Mouse (Mus musculus) ovary, postnatal 14 days (tissue): ENCODE results near the gene Pola1.

Experiments used
- DNase-seq: peaks from one replicate; pipeline ENCODE4 v3.0.0; 2022; ENCODE audit warnings: low spot score

Pola1 gene

DNA sequence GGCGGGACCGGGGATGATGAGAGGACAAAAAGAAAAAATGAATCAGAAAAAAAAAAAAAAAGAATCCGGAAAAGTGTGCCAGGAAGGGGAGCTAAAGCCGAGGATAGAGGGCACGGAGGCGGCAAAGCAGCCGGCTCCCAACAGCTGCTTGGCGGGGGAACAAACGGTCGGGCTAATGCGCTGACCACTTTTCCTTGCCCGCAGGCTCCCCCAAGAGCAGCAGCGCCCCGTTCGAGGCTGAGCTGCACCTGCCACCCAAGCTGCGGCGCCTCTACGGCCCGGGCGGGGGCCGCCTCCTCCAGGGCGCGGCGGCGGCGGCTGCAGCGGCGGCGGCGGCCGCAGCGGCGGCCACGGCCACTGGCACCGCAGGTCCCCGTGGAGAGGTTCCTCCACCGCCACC is 343.6 kb downstream of the Pola1 start:
- no peak for DNase-seq

DNA sequence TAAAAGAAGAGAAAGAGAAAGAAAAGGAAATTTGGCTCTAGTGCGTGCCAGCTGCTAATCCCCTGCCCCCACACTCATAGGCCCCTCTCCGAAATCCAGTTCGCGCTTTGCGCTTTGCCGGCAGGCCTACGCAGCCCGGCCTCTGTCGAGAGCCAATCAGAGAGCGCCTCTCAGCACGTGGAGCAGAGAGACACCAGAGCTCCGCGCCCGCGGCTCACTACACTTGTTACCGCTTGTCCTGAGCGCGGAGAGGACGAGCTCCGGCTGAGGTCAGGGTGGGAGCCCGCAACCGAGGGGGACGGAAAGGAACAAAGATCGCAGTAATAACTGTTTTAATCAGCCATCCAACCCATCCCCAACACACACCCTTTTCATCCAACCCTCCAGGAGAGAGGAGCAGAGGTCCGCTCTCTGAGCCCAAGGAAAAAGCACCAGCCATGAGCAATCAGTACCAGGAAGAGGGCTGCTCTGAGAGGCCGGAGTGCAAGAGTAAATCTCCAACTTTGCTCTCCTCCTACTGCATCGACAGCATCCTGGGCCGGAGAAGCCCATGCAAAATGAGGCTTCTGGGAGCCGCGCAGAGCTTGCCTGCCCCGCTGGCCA is 345.6 kb downstream of the Pola1 start, which contains the start of gene Arx:
TSS of gene Arx (plus strand) at position 155 of the 603 bp plus-strand sequence.
- DNase-seq: peak; percentile 36

DNA sequence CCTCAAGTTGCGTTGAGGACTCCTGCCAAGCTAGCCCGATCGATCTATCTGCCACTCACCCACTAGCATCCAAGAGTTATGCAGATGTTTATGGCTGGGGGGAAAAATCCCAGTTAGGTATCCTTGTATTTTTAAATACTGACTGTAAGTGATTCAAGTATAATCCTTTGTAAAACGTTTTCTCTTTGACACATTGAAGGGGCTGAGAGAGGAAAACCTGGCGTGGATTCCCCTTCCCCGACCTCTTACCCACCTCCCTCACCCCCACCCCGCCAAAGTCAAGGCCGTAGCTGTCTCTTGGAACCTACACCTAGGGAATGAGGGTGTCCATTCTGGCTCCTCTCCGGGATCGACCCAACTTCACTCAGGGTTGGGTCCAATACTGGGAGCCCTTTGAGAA is 346.9 kb downstream of the Pola1 start:
- DNase-seq: no peak

DNA sequence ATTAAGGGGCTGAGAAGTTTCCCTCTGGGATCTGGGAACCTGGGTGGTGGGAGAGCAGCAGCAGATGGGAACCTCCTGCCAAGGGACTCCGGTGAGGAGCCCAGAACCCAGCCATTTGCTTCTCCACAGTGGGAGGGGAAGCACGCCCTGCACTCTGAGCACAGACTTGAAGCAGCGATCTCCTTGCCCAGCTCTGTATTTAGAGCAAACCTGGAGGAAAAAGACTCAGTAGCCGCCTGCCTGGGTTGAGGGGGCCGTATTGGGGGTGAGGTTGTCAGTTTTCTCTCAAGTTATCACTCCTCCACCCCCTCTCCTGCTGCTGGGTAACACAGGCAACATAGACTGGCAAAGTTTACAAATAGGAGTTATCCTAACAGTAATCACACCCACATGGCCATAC is 350.2 kb downstream of the Pola1 start:
- no peak for DNase-seq

DNA sequence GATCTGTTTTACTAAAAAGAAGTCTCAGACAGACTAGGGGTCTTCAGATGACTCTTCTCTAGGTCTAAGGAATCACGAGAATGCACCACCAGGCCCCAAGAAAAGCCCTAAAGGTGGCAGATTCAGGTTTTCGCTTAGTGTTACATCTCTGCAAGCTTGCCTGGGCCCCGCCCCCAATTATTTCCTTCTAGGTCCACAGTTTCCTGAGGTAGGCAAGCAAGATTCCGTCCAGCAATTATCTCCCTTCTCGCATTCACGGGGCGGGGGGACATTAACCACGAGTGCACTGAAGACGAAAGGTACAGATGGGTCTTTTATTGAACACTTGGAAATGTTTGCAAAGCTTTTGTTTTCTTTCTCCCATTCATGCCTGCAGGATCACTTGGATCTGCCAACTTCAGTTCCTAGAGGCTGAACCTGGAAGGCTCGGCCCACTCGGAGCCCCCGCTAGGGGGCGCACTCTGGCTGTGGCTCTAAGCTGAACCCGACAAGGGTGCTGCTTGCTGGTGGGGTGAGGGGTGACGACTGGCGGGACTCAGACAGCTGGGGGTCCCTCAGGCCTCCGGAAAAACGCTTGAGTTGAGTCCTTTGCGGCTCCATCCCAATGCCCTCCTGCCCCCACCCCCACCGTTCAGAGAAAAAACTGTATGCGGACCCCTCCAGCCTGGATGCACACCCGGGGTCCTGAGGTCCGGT is 350.8 kb downstream of the Pola1 start:
- DNase-seq: peak; percentile 59

DNA sequence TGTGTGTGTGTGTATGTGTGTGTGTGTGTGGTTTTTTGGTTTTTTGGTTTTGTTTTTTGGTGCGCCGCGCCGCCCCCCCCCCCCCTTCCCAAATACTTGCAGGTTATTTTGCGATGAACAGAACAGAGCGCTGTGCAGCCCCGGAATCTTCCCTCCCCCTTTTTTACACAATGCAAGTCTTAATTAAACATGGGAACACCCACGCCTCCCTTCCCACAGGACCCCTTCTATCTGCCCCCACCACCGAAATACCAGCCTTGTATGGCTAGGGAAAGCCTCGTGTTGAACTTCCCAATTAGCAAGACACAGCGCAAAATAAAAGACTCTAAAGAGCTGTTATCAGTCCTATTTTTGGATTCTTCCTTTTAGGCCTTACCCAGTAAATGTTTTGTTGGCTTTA is 352.0 kb downstream of the Pola1 start:
- no peak for DNase-seq

DNA sequence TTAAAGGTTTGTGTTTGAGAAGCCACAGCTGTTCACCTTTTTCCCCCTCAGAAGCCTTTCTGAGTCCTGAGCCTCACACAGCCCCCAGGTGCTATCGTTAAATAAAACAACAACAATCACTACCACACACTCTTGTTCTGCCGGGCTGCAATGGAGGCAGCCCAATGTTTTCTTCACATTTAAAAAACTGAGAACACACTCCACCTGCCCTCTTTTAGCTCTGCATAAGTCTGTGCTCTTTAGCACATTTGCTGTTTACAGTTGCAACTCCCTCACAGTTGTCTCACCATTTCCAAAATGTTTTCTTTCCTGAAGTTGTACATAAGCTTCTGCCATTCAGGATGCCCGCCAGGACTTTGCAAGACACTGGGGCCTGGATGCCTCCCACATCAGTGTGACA is 356.3 kb downstream of the Pola1 start:
- no peak for DNase-seq
